Mouse (Mus musculus): ENCODE results near the gene Lrrc45. TPM values are rescaled to one million over a fixed set of nuclear protein-coding genes. Genes with fewer than 3 reads are reported as not detected.

The Lrrc45 gene
- polyA plus RNA-seq, 1 experiment from 2014 or later, result 69.2 TPM

DNA sequence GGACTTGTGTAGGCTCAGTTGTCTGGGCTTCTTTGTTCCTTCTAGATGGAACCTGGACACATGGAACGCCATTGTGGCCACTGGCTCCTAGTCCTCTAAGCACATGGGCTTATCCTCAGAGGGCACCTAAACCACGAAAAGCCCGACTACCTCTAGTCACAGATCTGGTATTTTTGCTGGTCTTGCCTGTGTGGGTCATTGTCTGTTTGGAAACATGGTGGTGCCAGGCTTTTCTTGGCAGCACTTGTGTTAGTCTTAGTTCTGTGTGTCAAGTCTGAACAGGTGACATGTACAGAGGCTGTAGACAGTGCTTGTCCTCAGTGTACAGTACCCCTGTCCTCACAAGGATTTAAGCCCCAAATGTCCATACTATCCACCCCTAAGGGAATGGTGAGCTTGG is 30.2 kb upstream of the Lrrc45 start:
- Histone ChIP-seq H3K9ac (replicated peaks; ENCODE audit: low read length) (no peak overlapping the region), H3K36me3 (ENCODE audit: insufficient read depth, low read length) (peaks cover 41% of the 10 kb centered on the region), H3K27me3 (ENCODE audit: insufficient read depth, low read length) (no peaks in the 10 kb centered on the region), H3K4me1 (ENCODE audit: insufficient read depth, low read length) (0 out of 2 replicates have a peak, but pooled peaks cover 5% of the 10 kb centered on the region), H3K4me2 (replicated peaks; ENCODE audit: low read depth, low read length) (no peak overlapping the region), H3K9me3 (ENCODE audit: low read length) (no peaks in the 10 kb centered on the region), H3K4me3 (ENCODE audit: low read length) (no peak overlapping the region), H3K27ac (ENCODE audit: low read length) (no peak overlapping the region)
- WGBS, result 92% methylated on average over 3 of the region's 3 CpGs
- ATAC-seq (ENCODE audit: low FRiP score, low TSS enrichment), result no peak

DNA sequence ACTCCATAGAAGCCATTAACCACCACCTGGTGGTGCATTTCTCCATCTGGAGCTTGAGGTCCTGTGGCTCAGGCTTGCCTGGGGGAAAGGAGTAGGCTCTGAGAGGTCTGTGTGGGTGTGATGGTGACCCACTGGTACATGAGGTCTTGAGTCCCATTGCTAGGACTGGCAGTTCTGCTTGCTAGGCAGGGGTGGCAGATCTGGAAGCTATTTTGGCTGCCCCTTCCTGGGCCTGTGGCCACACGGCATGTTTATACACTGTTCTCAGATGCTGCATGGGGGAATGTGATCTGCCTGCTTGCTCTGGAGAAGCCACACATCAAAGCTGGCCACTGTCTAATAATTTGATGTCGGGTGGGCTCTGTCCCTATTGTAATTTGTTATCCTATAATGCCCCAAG is 29.6 kb upstream of the Lrrc45 start:
- no peaks in the 10 kb centered on the region for H3K9me3 ChIP-seq (ENCODE audit: low read length)
- H3K4me1 ChIP-seq (ENCODE audit: insufficient read depth, low read length), result 0 out of 2 replicates have a peak, but pooled peaks cover 5% of the 10 kb centered on the region
- H3K4me3 ChIP-seq (ENCODE audit: low read length), result no peak overlapping the region
- no peak overlapping the region for H3K9ac ChIP-seq (replicated peaks; ENCODE audit: low read length)
- no peaks in the 10 kb centered on the region for H3K27me3 ChIP-seq (ENCODE audit: insufficient read depth, low read length)
- no peak overlapping the region for H3K4me2 ChIP-seq (replicated peaks; ENCODE audit: low read depth, low read length)
- 58% methylated on average over 2 of the region's 2 CpGs for WGBS
- no peak for ATAC-seq (ENCODE audit: low FRiP score, low TSS enrichment)
- H3K27ac ChIP-seq (ENCODE audit: low read length), result no peak overlapping the region
- peaks cover 41% of the 10 kb centered on the region for H3K36me3 ChIP-seq (ENCODE audit: insufficient read depth, low read length)

DNA sequence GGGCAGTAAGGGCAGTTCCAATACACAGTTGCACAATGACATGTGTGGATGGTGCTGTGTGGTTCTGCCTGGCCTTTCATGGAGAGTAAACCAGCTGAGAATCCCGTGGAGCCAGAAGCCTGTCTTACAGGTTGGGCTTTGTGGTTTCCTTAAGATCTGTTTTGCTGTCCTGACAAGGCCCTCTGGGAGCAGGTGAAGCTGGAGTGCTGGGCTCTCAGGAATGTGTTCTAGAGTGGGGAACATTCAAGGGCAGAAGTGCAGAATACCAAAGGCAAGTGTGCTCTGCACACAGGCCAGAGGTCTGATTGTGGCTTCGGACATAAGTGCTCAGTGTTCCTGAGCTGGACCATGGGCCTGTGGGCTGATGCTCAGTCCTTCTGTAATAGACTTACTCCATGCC is 29.1 kb upstream of the Lrrc45 start:
- no peak overlapping the region for H3K9ac ChIP-seq (replicated peaks; ENCODE audit: low read length)
- ATAC-seq (ENCODE audit: low FRiP score, low TSS enrichment), result no peak
- H3K36me3 ChIP-seq (ENCODE audit: insufficient read depth, low read length), result peaks cover 44% of the 10 kb centered on the region
- no peak overlapping the region for H3K4me3 ChIP-seq (ENCODE audit: low read length)
- no peaks in the 10 kb centered on the region for H3K27me3 ChIP-seq (ENCODE audit: insufficient read depth, low read length)
- H3K4me2 ChIP-seq (replicated peaks; ENCODE audit: low read depth, low read length), result no peak overlapping the region
- H3K9me3 ChIP-seq (ENCODE audit: low read length), result no peaks in the 10 kb centered on the region
- no peak overlapping the region for H3K27ac ChIP-seq (ENCODE audit: low read length)
- 96% methylated on average over 2 of the region's 2 CpGs for WGBS
- H3K4me1 ChIP-seq (ENCODE audit: insufficient read depth, low read length), result 0 out of 2 replicates have a peak, but pooled peaks cover 5% of the 10 kb centered on the region

DNA sequence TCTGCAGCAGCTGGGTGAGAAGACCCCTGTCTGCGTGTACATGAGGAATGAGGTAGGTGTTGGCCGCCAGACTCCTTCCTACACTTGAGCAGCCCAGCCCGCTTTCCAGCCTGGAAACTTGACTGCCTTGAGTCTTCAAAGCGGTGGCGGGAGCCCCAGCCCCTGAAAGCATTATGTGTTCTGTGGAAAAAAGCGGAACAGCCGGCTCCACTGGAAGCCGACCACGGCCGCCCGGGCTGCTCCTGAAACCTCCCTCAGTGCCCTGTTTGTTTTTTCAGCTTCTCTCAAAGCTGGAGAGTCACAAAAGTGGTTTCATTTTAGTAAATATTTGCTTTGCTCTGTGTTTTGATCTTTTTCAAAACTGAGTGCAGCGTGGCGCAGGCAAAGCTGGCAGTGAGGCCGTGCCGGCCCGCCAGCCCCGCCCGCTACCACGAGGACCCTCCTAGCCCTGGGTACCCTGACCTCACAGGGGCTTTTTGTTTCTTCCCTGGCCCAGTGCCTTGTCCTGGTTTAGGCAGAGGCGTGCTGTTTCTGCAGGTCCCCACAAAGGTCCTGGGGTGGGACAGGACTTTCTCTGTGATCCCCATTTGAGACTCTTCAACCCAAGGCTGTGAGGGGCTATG is 27.0 kb upstream of the Lrrc45 start:
- H3K36me3 ChIP-seq (ENCODE audit: insufficient read depth, low read length), result peaks cover 36% of the 10 kb centered on the region
- no peak overlapping the region for H3K4me3 ChIP-seq (ENCODE audit: low read length)
- no peaks in the 10 kb centered on the region for H3K9me3 ChIP-seq (ENCODE audit: low read length)
- H3K4me1 ChIP-seq (ENCODE audit: insufficient read depth, low read length), result 0 out of 2 replicates have a peak, but pooled peaks cover 5% of the 10 kb centered on the region
- no peak overlapping the region for H3K4me2 ChIP-seq (replicated peaks; ENCODE audit: low read depth, low read length)
- H3K27ac ChIP-seq (ENCODE audit: low read length), result no peak overlapping the region; the same call in 1 of the 2 replicates
- H3K9ac ChIP-seq (replicated peaks; ENCODE audit: low read length), result no peak overlapping the region
- WGBS, result 77% methylated on average over 20 of the region's 20 CpGs
- ATAC-seq (ENCODE audit: low FRiP score, low TSS enrichment), result no peak
- no peaks in the 10 kb centered on the region for H3K27me3 ChIP-seq (ENCODE audit: insufficient read depth, low read length)

DNA sequence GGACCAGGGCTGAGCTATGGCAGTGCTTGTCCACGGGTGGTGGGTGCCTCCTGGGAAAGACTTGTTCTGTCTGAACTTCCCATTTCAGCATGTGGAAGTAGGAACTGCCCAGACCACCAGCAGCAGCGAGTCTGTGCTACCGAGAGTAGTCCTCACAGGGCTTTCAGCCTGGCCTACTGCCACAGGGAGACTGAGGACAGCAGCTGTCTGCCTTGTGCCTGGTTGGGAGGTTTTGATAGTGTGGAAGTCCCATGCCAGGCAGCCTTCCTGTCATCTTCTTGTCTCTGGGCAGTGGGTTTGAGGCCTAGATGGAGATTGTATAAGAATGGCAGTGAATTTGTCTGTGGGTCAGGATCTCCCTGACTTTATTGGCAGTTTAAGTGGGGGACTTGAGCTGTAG is 24.4 kb upstream of the Lrrc45 start:
- no peak overlapping the region for H3K9ac ChIP-seq (replicated peaks; ENCODE audit: low read length)
- H3K4me1 ChIP-seq (ENCODE audit: insufficient read depth, low read length), result 0 out of 2 replicates have a peak, but pooled peaks cover 5% of the 10 kb centered on the region
- peaks cover 36% of the 10 kb centered on the region for H3K36me3 ChIP-seq (ENCODE audit: insufficient read depth, low read length)
- H3K27ac ChIP-seq (ENCODE audit: low read length), result no peak overlapping the region
- no peaks in the 10 kb centered on the region for H3K9me3 ChIP-seq (ENCODE audit: low read length)
- no peak for ATAC-seq (ENCODE audit: low FRiP score, low TSS enrichment)
- 85% methylated on average over 3 of the region's 3 CpGs for WGBS
- H3K27me3 ChIP-seq (ENCODE audit: insufficient read depth, low read length), result no peaks in the 10 kb centered on the region
- H3K4me3 ChIP-seq (ENCODE audit: low read length), result no peak overlapping the region
- H3K4me2 ChIP-seq (replicated peaks; ENCODE audit: low read depth, low read length), result no peak overlapping the region

DNA sequence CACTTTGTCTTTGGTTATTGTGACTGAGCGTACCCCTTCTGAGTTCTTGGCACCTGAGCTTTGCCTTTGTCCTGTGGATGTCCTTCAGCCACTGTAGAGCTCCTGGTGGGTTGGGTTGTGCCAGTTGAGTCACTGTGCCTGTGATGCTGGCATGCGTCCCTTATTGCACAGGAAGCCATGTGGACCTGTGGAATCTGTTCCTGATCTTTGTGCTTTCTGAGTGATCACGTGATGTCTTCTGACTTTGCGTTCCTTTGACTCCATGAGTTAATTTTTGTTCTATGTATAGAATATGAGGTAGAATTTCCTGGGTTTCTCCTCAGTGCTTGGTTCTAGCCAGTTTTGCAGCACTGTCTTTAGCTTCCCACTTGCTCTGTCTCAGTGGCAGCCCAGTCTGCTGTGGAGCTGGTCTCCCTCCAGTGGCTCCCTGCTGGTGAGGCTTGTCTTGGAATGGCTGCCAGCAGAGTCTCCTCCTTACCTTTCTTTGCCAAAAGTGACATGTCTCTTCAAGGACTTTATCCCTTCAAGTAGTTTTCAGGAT is 21.2 kb upstream of the Lrrc45 start:
- no peaks in the 10 kb centered on the region for H3K27me3 ChIP-seq (ENCODE audit: insufficient read depth, low read length)
- H3K4me1 ChIP-seq (ENCODE audit: insufficient read depth, low read length), result peaks cover 23% of the 10 kb centered on the region
- no peak overlapping the region for H3K9ac ChIP-seq (replicated peaks; ENCODE audit: low read length)
- ATAC-seq (ENCODE audit: low FRiP score, low TSS enrichment), result no peak
- peaks cover 29% of the 10 kb centered on the region for H3K36me3 ChIP-seq (ENCODE audit: insufficient read depth, low read length)
- no peak overlapping the region for H3K27ac ChIP-seq (ENCODE audit: low read length)
- no peak overlapping the region for H3K4me2 ChIP-seq (replicated peaks; ENCODE audit: low read depth, low read length)
- no peaks in the 10 kb centered on the region for H3K9me3 ChIP-seq (ENCODE audit: low read length)
- H3K4me3 ChIP-seq (ENCODE audit: low read length), result no peak overlapping the region
- 88% methylated on average over 4 of the region's 4 CpGs for WGBS

DNA sequence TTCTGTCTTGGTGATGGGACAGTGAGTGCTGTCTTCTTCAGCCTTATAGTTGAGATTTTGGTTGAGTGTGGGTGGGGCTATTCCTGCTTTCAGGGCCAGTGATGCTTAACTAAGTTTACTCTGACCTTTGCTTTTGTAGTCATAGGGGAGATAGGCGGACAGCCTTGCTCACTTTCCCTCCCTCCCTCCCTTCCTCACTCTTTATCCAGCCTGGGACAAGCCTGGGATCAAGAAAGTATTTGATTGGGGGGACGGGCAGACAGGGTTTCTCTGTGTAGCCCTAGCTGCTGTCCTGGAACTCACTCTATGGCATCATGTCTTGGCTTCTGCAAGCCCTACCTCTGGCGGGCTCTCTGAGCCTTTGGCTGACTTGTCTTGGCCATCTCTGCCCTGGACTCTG is 20.3 kb upstream of the Lrrc45 start:
- ATAC-seq (ENCODE audit: low FRiP score, low TSS enrichment), result no peak
- 74% methylated on average over 3 of the region's 3 CpGs for WGBS

DNA sequence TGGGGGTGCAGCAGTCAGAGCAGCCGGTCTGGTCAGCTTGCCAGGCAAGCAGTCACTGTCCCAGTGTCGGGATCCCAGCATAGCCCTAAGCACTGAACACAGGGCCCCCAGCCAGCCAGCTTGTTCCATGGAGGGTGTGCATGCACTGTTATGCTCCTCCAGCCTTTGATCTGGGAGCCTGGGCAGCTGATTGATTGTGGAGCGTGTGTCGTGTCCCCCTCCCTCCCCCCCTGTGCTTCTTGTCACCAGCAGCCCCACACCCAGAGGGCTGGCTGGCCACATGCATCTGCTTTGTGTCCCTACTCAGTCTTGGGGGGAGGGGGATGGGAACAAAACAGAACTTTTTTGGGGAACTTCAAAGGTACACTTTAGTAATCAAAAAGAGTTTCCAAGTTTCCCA is 18.5 kb upstream of the Lrrc45 start:
- Histone ChIP-seq H3K36me3 (ENCODE audit: insufficient read depth, low read length) (peaks cover 18% of the 10 kb centered on the region), H3K27me3 (ENCODE audit: insufficient read depth, low read length) (no peaks in the 10 kb centered on the region), H3K9me3 (ENCODE audit: low read length) (no peaks in the 10 kb centered on the region), H3K4me2 (replicated peaks; ENCODE audit: low read depth, low read length) (0 out of 2 replicates have a peak overlapping the region, but pooled peaks have one; percentile 4), H3K4me1 (ENCODE audit: insufficient read depth, low read length) (peaks cover 33% of the 10 kb centered on the region), H3K4me3 (ENCODE audit: low read length) (no peak overlapping the region), H3K27ac (ENCODE audit: low read length) (peak overlapping the region; percentile 65), H3K9ac (replicated peaks; ENCODE audit: low read length) (peak overlapping the region; percentile 25)
- 10% methylated on average over 4 of the region's 4 CpGs for WGBS
- peak; percentile 57 for ATAC-seq (ENCODE audit: low FRiP score, low TSS enrichment)

More for the DNA sequence above, 20.3 kb upstream of the Lrrc45 start:
- Histone ChIP-seq H3K4me2 (replicated peaks; ENCODE audit: low read depth, low read length) (no peak overlapping the region), H3K36me3 (ENCODE audit: insufficient read depth, low read length) (peaks cover 28% of the 10 kb centered on the region), H3K9ac (replicated peaks; ENCODE audit: low read length) (no peak overlapping the region), H3K9me3 (ENCODE audit: low read length) (no peaks in the 10 kb centered on the region), H3K4me3 (ENCODE audit: low read length) (no peak overlapping the region), H3K27me3 (ENCODE audit: insufficient read depth, low read length) (no peaks in the 10 kb centered on the region), H3K27ac (ENCODE audit: low read length) (no peak overlapping the region), H3K4me1 (ENCODE audit: insufficient read depth, low read length) (peaks cover 32% of the 10 kb centered on the region)

DNA sequence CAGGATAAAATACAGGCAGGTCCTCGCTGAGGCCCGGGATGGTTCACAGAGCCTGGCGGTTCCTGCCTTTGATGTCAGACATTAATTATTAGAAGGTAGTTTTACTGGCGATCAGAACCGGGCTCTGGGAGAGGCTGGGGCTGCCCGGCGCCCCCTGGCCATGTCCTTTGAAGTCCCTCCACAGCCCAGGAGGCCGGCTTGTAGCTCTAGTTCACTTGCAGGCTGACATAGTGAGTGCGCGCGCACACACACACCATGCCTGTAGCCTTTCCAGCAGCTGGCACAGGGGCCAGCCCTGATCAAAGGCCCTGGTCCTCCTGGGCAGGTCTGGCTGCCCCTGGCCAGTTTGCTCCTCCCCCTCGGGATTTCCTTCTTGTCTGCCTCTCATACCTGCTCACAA is 18.1 kb upstream of the Lrrc45 start:
- H3K4me2 ChIP-seq (replicated peaks; ENCODE audit: low read depth, low read length), result 0 out of 2 replicates have a peak overlapping the region, but pooled peaks have one; percentile 4
- no peak overlapping the region for H3K9ac ChIP-seq (replicated peaks; ENCODE audit: low read length)
- peaks cover 33% of the 10 kb centered on the region for H3K4me1 ChIP-seq (ENCODE audit: insufficient read depth, low read length)
- H3K27me3 ChIP-seq (ENCODE audit: insufficient read depth, low read length), result no peaks in the 10 kb centered on the region
- peaks cover 16% of the 10 kb centered on the region for H3K36me3 ChIP-seq (ENCODE audit: insufficient read depth, low read length)
- peak overlapping the region; percentile 65 for H3K27ac ChIP-seq (ENCODE audit: low read length)
- 16% methylated on average over 12 of the region's 12 CpGs for whole genome bisulfite sequencing
- no peaks in the 10 kb centered on the region for H3K9me3 ChIP-seq (ENCODE audit: low read length)
- peak; percentile 85 for ATAC-seq (ENCODE audit: low FRiP score, low TSS enrichment)
- H3K4me3 ChIP-seq (ENCODE audit: low read length), result no peak overlapping the region

DNA sequence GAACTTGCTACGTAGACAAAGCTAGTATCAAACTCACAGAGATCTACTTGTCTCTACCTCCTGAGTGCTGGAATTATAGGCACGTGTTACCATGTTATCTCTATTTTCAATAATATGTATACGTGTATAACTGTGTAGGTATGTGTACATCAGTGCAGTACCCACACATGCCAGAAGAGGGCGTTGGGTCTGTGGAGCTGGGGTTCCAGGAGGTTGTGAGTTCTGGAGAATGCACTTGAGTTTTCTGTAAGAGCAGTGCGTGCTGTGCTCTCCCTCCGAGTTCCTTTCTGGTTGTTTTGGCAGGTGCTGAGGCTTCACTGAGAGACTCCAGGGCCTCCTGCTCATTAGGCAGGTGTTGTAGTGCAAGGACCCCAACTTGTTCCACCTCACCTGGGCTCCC is 17.2 kb upstream of the Lrrc45 start:
- no peak overlapping the region for H3K4me3 ChIP-seq (ENCODE audit: low read length)
- H3K9ac ChIP-seq (replicated peaks; ENCODE audit: low read length), result no peak overlapping the region
- H3K27ac ChIP-seq (ENCODE audit: low read length), result no peak overlapping the region
- no peak for ATAC-seq (ENCODE audit: low FRiP score, low TSS enrichment)
- H3K4me1 ChIP-seq (ENCODE audit: insufficient read depth, low read length), result peaks cover 33% of the 10 kb centered on the region
- WGBS, result 90% methylated on average over 6 of the region's 6 CpGs
- H3K27me3 ChIP-seq (ENCODE audit: insufficient read depth, low read length), result no peaks in the 10 kb centered on the region
- peaks cover 21% of the 10 kb centered on the region for H3K36me3 ChIP-seq (ENCODE audit: insufficient read depth, low read length)
- no peak overlapping the region for H3K4me2 ChIP-seq (replicated peaks; ENCODE audit: low read depth, low read length)
- no peaks in the 10 kb centered on the region for H3K9me3 ChIP-seq (ENCODE audit: low read length)
